Comparison of ENCODE assay signal across 26 mouse cellular contexts in genomic region chr7:44434089-44434488, GRCm38 (mm10). TPM values are rescaled to one million over a fixed set of nuclear protein-coding genes. Genes with fewer than 3 reads are reported as not detected.
"Had no signal": no experiment of that assay in that cellular context is flagged by ENCODE, and none has a peak within 500 bp of the region (broad histone marks: within the 10 kb centered on the region; RNA-seq: fewer than 3 reads in every experiment).

No protein-coding gene starts in this region.

- H3K27ac ChIP-seq: embryonic facial prominence, embryonic 10.5 days; embryonic facial prominence, embryonic 12.5 days; embryonic facial prominence, embryonic 13.5 days; embryonic facial prominence, embryonic 15.5 days; forebrain, embryonic 10.5 days; forebrain, embryonic 12.5 days; forebrain, embryonic 13.5 days; forebrain, embryonic 15.5 days; gastrocnemius, adult 2 months; heart, adult 2 months; heart, embryonic 10.5 days had no signal

- H3K36me3 ChIP-seq: embryonic facial prominence, embryonic 10.5 days; embryonic facial prominence, embryonic 12.5 days; embryonic facial prominence, embryonic 13.5 days; embryonic facial prominence, embryonic 15.5 days; forebrain, embryonic 15.5 days; heart, embryonic 10.5 days had no signal

- H3K27me3 ChIP-seq: forebrain, embryonic 12.5 days; forebrain, embryonic 13.5 days; forebrain, embryonic 15.5 days had no signal

- H3K4me2 ChIP-seq: embryonic facial prominence, embryonic 12.5 days; embryonic facial prominence, embryonic 13.5 days; embryonic facial prominence, embryonic 15.5 days; forebrain, embryonic 12.5 days; forebrain, embryonic 13.5 days; forebrain, embryonic 15.5 days; heart, embryonic 11.5 days had no signal

- H3K4me3 ChIP-seq: embryonic facial prominence, embryonic 10.5 days; embryonic facial prominence, embryonic 12.5 days; embryonic facial prominence, embryonic 13.5 days; embryonic facial prominence, embryonic 15.5 days; erythroblast, embryonic 14.5 days; forebrain, embryonic 12.5 days; forebrain, embryonic 13.5 days; forebrain, embryonic 15.5 days; gastrocnemius, adult 2 months; heart, adult 2 months; heart, embryonic 10.5 days had no signal

- H3K9ac ChIP-seq: embryonic facial prominence, embryonic 12.5 days; embryonic facial prominence, embryonic 13.5 days; embryonic facial prominence, embryonic 15.5 days; forebrain, embryonic 12.5 days; forebrain, embryonic 13.5 days; forebrain, embryonic 15.5 days; forebrain, postnatal 0 days had no signal

- H3K9me3 ChIP-seq: embryonic facial prominence, embryonic 10.5 days; embryonic facial prominence, embryonic 12.5 days; embryonic facial prominence, embryonic 13.5 days; embryonic facial prominence, embryonic 15.5 days; forebrain, embryonic 10.5 days; forebrain, embryonic 12.5 days; forebrain, embryonic 13.5 days; forebrain, embryonic 15.5 days; heart, embryonic 10.5 days had no signal

- DNase-seq: cerebellum, postnatal 36 days; gastrocnemius, adult 2 months; gastrocnemius, postnatal 10 days; gastrocnemius, postnatal 14 days; gastrocnemius, postnatal 25 days; gastrocnemius, postnatal 36 days; heart, adult 18-20 months; heart, adult 2 months had no signal

RNA-seq across cellular contexts. Expression of gene Lrrc4b, which starts 5.3 kb away (rescaled TPM):
- total RNA-seq: common myeloid progenitor, adult 5-6 weeks; gastrocnemius, adult 2 months; granulocyte monocyte progenitor cell, adult 5-6 weeks had no signal
- polyA plus RNA-seq: erythroblast, embryonic 14.5 days had no signal

RNA-seq across cellular contexts. Expression of gene Aspdh, which starts 31.1 kb away (rescaled TPM):
- total RNA-seq: common myeloid progenitor, adult 5-6 weeks; gastrocnemius, adult 18-20 months; gastrocnemius, adult 2 months; gastrocnemius, postnatal 10 days; gastrocnemius, postnatal 14 days; gastrocnemius, postnatal 25 days; gastrocnemius, postnatal 36 days; gastrocnemius, postnatal 4 days; granulocyte monocyte progenitor cell, adult 5-6 weeks had no signal
- polyA plus RNA-seq: embryonic facial prominence, embryonic 10.5 days; embryonic facial prominence, embryonic 11.5 days had no signal

RNA-seq across cellular contexts. Expression of gene 1700008O03Rik, which starts 48.5 kb away (rescaled TPM):
- total RNA-seq: gastrocnemius, adult 2 months; gastrocnemius, adult 8-10 months; gastrocnemius, postnatal 10 days; gastrocnemius, postnatal 14 days; gastrocnemius, postnatal 25 days; gastrocnemius, postnatal 36 days; gastrocnemius, postnatal 4 days had no signal

RNA-seq across cellular contexts. Expression of gene Syt3, which starts 50.2 kb away (rescaled TPM):
- polyA plus RNA-seq: erythroblast, embryonic 14.5 days had no signal
